Mouse (Mus musculus) G1E (cell line): ENCODE results near the gene Trim72.

Source experiments
- CTCF ChIP-seq: IDR thresholded peaks from 2 replicates; pipeline ENCODE4 v1.5.1; 2012; ENCODE audit warnings: low read depth, low read length, inconsistent platforms, mixed read lengths
- GATA1 ChIP-seq: IDR thresholded peaks from 2 replicates; pipeline ENCODE4 v1.6.1; 2012; ENCODE audit warnings: borderline replicate concordance, low read length, inconsistent platforms, mixed read lengths
- GATA2 ChIP-seq: IDR thresholded peaks from 2 replicates; pipeline ENCODE4 v1.6.1; 2012; ENCODE audit warnings: low read depth, low read length, inconsistent platforms, borderline replicate concordance
- POLR2AphosphoS5 ChIP-seq: IDR thresholded peaks from 2 replicates; pipeline ENCODE4 v1.6.1; 2012; ENCODE audit warnings: low read depth, low read length, inconsistent platforms; ENCODE audit not compliant: insufficient replicate concordance
- TAL1 ChIP-seq: conservative IDR thresholded peaks from 2 replicates; pipeline ENCODE4 v1.6.1; 2012; ENCODE audit warnings: low read depth, low read length, inconsistent platforms, mixed read lengths

DNA sequence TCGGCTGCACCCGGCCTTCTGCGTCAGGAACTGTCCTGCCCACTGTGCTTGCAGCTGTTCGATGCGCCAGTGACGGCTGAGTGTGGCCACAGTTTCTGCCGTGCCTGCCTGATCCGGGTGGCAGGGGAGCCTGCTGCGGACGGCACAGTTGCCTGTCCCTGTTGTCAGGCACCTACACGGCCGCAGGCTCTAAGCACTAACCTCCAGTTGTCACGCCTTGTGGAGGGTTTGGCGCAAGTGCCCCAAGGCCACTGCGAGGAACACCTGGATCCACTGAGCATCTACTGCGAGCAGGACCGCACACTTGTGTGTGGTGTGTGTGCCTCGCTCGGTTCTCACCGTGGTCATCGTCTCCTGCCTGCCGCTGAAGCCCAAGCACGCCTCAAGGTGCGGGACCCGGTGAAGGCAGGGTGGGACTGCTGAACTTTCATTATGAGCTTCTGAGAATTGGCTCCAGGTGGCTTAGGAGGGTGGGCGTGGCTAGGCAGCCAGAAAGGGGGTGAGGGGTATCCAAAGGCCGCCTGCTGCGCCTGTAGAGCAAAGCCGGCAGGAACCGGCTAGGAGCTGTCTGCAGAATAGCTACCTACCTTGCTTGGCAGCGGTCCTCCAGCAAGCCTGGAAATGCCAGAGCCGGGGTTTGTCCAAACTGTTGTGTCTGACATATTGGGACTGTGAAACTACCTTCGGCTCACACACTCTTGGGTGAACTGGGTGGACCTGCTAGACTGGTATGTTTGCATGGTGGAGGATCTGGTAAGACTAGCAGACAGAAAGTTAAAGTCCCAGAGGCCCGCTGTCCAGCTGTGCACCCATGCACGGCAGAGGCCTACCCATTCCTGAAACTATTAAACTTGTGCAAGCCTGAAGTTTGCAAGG lies 976 bp downstream of the Trim72 start:
- no peak for TF ChIP-seq CTCF
- no peak for TF ChIP-seq POLR2AphosphoS5
- no peak for TF ChIP-seq GATA1
- TF ChIP-seq GATA2, result no peak
- no peak for TF ChIP-seq TAL1
